Mouse (Mus musculus): ENCODE data around the gene Kcnk4.
A peak's percentile ranks its signal among the peaks of the same experiment; 100 is the strongest.

Kcnk4 gene

GRCm38 (mm10) chr19:6892512-6892911 lies 41.8 kb downstream of the Kcnk4 start:
- no peak for DNase-seq (ENCODE audit: low spot score in 2 of 2)

- no peak for DNase-seq (ENCODE audit: low spot score in 2 of 2)
Measured at GRCm38 (mm10) chr19:6877965-6878364, 56.4 kb downstream of the Kcnk4 start.

- no peak for DNase-seq (ENCODE audit: low spot score in 2 of 2)
Measured at GRCm38 (mm10) chr19:6876799-6877198, 57.5 kb downstream of the Kcnk4 start.

- peak in 1 of 2 experiments; percentile 13 for DNase-seq (ENCODE audit: low spot score in 2 of 2)
Measured at GRCm38 (mm10) chr19:6875834-6876233, 58.5 kb downstream of the Kcnk4 start.

GRCm38 (mm10) chr19:6874257-6874656 lies 60.1 kb downstream of the Kcnk4 start:
- DNase-seq (ENCODE audit: low spot score in 2 of 2) = no peak

All from frontal cortex, postnatal 36 days (tissue).